ENCODE assay signal across 9 mouse cellular contexts in genomic region chr9:96752603-96753114, GRCm38 (mm10). TPM values are rescaled to one million over a fixed set of nuclear protein-coding genes. Genes with fewer than 3 reads are reported as not detected.
DNase-seq lines count a peak whose midpoint lies in the region; ATAC-seq and TF ChIP-seq lines count a peak whose summit lies in the region.
"Had no signal": no experiment of that assay in that cellular context is flagged by ENCODE, and none has a peak within 500 bp of the region (broad histone marks: within the 10 kb centered on the region; RNA-seq: fewer than 3 reads in every experiment).

Gene Zbtb38, minus strand, starts transcription at chr9:96752831.

- peak within 1 kb of the TSS; percentile 66 for H3K4me3 ChIP-seq in gastrocnemius, adult 2 months
- no peak within 1 kb of the TSS for H3K4me3 ChIP-seq in hindbrain, embryonic 13.5 days

- peak within 1 kb of the TSS; percentile 86 for H3K27ac ChIP-seq in gastrocnemius, adult 2 months
- H3K27ac ChIP-seq in hindbrain, embryonic 13.5 days, result no peak within 1 kb of the TSS
- H3K27ac ChIP-seq: liver, embryonic 14.5 days had no signal

- H3K36me3 ChIP-seq in hindbrain, embryonic 13.5 days, result no peaks in the 10 kb centered on the region

- peak; percentile 87 for DNase-seq in R1 (ENCODE audit: low read depth, low spot score)
- peak; percentile 38 to 47 for DNase-seq in cerebellum, postnatal 14 days
- DNase-seq in gastrocnemius, adult 2 months, result peak; percentile 85
- DNase-seq in layer of hippocampus, postnatal 25 days (ENCODE audit: extremely low spot score in 1 of 2, low spot score in 1 of 2), result peak in 1 of 2 experiments; percentile 41
- DNase-seq in lung, postnatal 14 days, result peak; percentile 85
- DNase-seq in right cerebral cortex, adult 18-20 months, result peak; percentile 80
- no peak for DNase-seq in thymus, postnatal 25 days

- 57% methylated on average over 15 of the region's 15 CpGs for WGBS in hindbrain, embryonic 13.5 days

- no peak within 1 kb of the TSS for H3K4me2 ChIP-seq in hindbrain, embryonic 13.5 days

- no peak for TF ChIP-seq CTCF in gastrocnemius, adult 2 months (IDR thresholded peaks at IDR 0.05)

- H3K4me1 ChIP-seq in hindbrain, embryonic 13.5 days (replicated peaks), result no peaks in the 10 kb centered on the region

- H3K9me3 ChIP-seq in hindbrain, embryonic 13.5 days, result no peaks in the 10 kb centered on the region

- H3K27me3 ChIP-seq in hindbrain, embryonic 13.5 days, result no peaks in the 10 kb centered on the region

- H3K9ac ChIP-seq in hindbrain, embryonic 13.5 days, result no peak within 1 kb of the TSS
- H3K9ac ChIP-seq: liver, embryonic 14.5 days had no signal

- ATAC-seq in hindbrain, embryonic 13.5 days (ENCODE audit: low FRiP score), result 0 out of 2 replicates have a peak, but pooled peaks have one; percentile 28

- intact Hi-C loops in gastrocnemius, adult 2 months (cut with DNase I), result no loop called here

RNA-seq across cellular contexts. Expression of gene Zbtb38, which starts in this region (rescaled TPM):
- 10 to 100 TPM; 22.9 to 33.8 TPM for total RNA-seq in gastrocnemius, adult 2 months (2021)
- 42.2 and 44.0 TPM in 2 replicates for polyA plus RNA-seq in hindbrain, embryonic 13.5 days (2015; fragmentation: Nextera tagmentation; extraction: Ambion mirVana)
- 10 to 100 TPM; 53.0 to 54.6 TPM for total RNA-seq in layer of hippocampus, postnatal 25 days (2021)
